Mouse (Mus musculus): ENCODE data around the gene Cyfip1. TPM values are rescaled to one million over a fixed set of nuclear protein-coding genes. Genes with fewer than 3 reads are reported as not detected.

The Cyfip1 gene
- total and polyA plus RNA-seq, 3 experiments = 17.2 to 36.1 (median 33.8) TPM

DNA sequence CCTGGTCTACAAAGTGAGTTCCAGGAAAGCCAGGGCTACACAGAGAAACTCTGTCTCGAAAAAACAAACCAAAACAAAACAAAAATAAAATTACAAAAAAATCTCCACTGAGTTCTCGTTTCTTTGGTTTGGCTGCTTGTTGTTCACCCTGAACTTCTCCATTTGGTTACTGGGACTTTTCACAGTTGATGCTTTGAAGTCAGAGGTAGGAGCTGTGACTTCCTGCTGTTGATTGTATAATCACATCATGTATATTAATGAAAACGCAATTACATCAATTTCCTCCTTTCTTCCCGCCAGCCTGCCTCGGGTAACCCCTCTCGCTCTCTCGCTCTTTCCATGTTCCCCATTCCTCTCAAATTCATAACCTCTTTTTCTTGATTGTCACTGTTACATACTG is 26.7 kb downstream of the Cyfip1 start:
- TF ChIP-seq POLR2A (IDR thresholded peaks at IDR 0.05; ENCODE audit: insufficient read depth, low read depth, low read length) (no peak), CTCF (IDR thresholded peaks at IDR 0.05) (no peak), EP300 (IDR thresholded peaks at IDR 0.05; ENCODE audit: insufficient read depth, low read depth, low read length) (no peak)
- Histone ChIP-seq H3K4me3 (no peak overlapping the region), H3K36me3 (ENCODE audit: control insufficient read depth, insufficient read depth, low read length) (no peaks in the 10 kb centered on the region), H3K27ac (no peak overlapping the region), H3K79me2 (replicated peaks; ENCODE audit: control insufficient read depth, insufficient read depth, low read length) (peaks cover 6% of the 10 kb centered on the region), H3K27me3 (ENCODE audit: control insufficient read depth, insufficient read depth, low read length) (no peaks in the 10 kb centered on the region), H3K4me1 (ENCODE audit: control insufficient read depth, insufficient read depth, low read length) (no peaks in the 10 kb centered on the region; the same call in none of the 2 replicates), H3K9ac (ENCODE audit: low read depth, low read length) (no peak overlapping the region)
- 80% methylated on average over 7 of the region's 7 CpGs for WGBS
- intact Hi-C loops (cut with DNase I) = no loop called here
- no peak for DNase-seq

- no peak overlapping the region for H3K27ac ChIP-seq
- H3K79me2 ChIP-seq (replicated peaks; ENCODE audit: control insufficient read depth, insufficient read depth, low read length) = peaks cover 1% of the 10 kb centered on the region; the same call in 1 of the 2 replicates
- DNase-seq = no peak
- no peaks in the 10 kb centered on the region for H3K27me3 ChIP-seq (ENCODE audit: control insufficient read depth, insufficient read depth, low read length)
- 73% methylated on average over 3 of the region's 3 CpGs for WGBS
- intact Hi-C loops (cut with DNase I) = no loop called here
- no peak overlapping the region for H3K9ac ChIP-seq (ENCODE audit: low read depth, low read length)
- H3K36me3 ChIP-seq (ENCODE audit: control insufficient read depth, insufficient read depth, low read length) = no peaks in the 10 kb centered on the region
- no peaks in the 10 kb centered on the region; the same call in none of the 2 replicates for H3K4me1 ChIP-seq (ENCODE audit: control insufficient read depth, insufficient read depth, low read length)
- no peak overlapping the region for H3K4me3 ChIP-seq
- TF ChIP-seq POLR2A (IDR thresholded peaks at IDR 0.05; ENCODE audit: insufficient read depth, low read depth, low read length) (no peak), EP300 (IDR thresholded peaks at IDR 0.05; ENCODE audit: insufficient read depth, low read depth, low read length) (no peak), CTCF (IDR thresholded peaks at IDR 0.05) (no peak)
These were observed 27.7 kb downstream of the Cyfip1 start for GRCm38 (mm10) chr7:55869220-55869619.

DNA sequence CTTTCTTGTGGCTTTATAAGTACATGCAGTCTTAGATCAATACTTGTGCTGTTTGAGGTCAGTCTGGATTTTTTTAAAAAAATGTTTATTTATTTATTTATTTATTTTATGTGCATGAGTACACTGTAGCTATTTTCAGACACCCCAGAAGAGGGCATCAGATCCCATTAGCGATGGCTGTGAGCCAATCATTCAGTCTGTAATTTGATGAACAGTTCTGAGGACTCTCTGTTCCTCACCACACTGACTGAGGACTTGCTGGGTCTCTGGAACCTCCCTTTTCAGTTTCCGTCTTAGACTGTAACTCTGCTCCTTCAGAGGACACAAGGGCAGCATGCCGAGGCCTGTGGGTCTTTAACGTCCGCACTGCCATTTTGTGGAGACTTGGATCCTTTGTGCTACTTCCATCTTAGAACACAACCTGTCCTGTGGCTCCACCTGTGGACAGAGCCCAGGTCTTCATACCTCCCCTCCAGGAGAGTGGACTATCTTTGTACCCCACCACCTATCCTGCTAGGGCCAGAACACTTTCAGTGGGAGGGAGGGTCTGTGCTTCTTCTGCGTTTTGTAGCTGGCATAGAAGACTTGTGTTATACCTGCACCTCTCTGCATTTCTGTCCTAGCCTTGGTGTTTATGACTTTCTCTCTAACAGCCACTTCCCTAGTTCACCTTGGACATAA is 28.9 kb downstream of the Cyfip1 start:
- no peaks in the 10 kb centered on the region for H3K36me3 ChIP-seq (ENCODE audit: control insufficient read depth, insufficient read depth, low read length)
- H3K9ac ChIP-seq (ENCODE audit: low read depth, low read length) = no peak overlapping the region
- H3K79me2 ChIP-seq (replicated peaks; ENCODE audit: control insufficient read depth, insufficient read depth, low read length) = peaks cover 1% of the 10 kb centered on the region; the same call in 1 of the 2 replicates
- H3K4me1 ChIP-seq (ENCODE audit: control insufficient read depth, insufficient read depth, low read length) = no peaks in the 10 kb centered on the region; the same call in none of the 2 replicates
- no peak overlapping the region for H3K4me3 ChIP-seq
- TF ChIP-seq POLR2A (IDR thresholded peaks at IDR 0.05; ENCODE audit: insufficient read depth, low read depth, low read length) (no peak), CTCF (IDR thresholded peaks at IDR 0.05) (peak; percentile 24; the same call in 1 of the 2 replicates)
- DNase-seq = no peak
- no peak overlapping the region for H3K27ac ChIP-seq
- WGBS = 83% methylated on average over 6 of the region's 6 CpGs
- H3K27me3 ChIP-seq (ENCODE audit: control insufficient read depth, insufficient read depth, low read length) = no peaks in the 10 kb centered on the region
- intact Hi-C loops (cut with DNase I) = no loop called here

DNA sequence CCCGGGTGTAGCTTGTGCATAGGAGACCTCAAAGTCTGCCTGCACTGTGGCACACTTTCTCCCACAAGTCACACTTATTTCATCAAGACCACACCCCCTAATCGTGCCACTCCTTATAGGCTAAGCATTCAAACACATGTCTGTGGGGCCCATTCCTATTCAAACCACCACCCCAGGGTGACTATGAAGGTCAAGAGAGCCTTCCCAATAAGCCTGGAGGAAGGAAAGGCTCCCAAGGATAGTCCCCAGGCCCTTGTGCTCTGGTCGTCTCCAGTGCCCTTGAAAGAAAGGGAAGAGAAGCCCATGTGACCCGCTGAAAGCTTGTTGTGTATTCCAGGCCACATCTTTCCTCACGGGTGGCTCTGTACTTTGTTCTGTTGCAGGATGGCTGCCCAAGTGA is 29.9 kb downstream of the Cyfip1 start:
- no peak for DNase-seq
- Histone ChIP-seq H3K27ac (no peak overlapping the region), H3K79me2 (replicated peaks; ENCODE audit: control insufficient read depth, insufficient read depth, low read length) (peaks cover 1% of the 10 kb centered on the region; the same call in 1 of the 2 replicates), H3K4me3 (no peak overlapping the region), H3K4me1 (ENCODE audit: control insufficient read depth, insufficient read depth, low read length) (no peaks in the 10 kb centered on the region; the same call in none of the 2 replicates), H3K9ac (ENCODE audit: low read depth, low read length) (no peak overlapping the region), H3K36me3 (ENCODE audit: control insufficient read depth, insufficient read depth, low read length) (no peaks in the 10 kb centered on the region; the same call in 1 of the 2 replicates), H3K27me3 (ENCODE audit: control insufficient read depth, insufficient read depth, low read length) (no peaks in the 10 kb centered on the region)
- intact Hi-C loops (cut with DNase I) = no loop called here
- 68% methylated on average over 5 of the region's 5 CpGs for WGBS
- no peak for TF ChIP-seq CTCF (IDR thresholded peaks at IDR 0.05)
- no peak for TF ChIP-seq EP300 (IDR thresholded peaks at IDR 0.05; ENCODE audit: insufficient read depth, low read depth, low read length)
- TF ChIP-seq POLR2A (IDR thresholded peaks at IDR 0.05; ENCODE audit: insufficient read depth, low read depth, low read length) = no peak

DNA sequence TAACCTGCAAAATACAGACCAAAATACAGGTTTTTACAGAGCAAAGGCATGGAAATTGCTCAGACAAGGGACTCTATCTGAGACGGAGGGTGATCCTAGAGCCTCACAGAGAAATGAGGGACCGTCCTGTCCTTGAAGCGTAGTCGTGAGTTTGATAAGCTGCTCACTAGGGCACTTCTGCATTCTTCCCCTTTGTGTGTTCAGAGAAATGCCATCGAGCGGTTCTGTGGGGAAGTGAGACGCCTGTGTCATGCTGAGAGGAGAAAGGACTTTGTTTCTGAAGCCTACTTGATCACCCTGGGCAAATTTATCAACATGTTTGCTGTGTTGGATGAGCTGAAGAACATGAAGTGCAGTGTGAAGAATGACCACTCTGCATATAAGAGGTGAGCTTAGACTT is 33.2 kb downstream of the Cyfip1 start:
- H3K4me1 ChIP-seq (ENCODE audit: control insufficient read depth, insufficient read depth, low read length) = peaks cover 3% of the 10 kb centered on the region
- no peaks in the 10 kb centered on the region for H3K27me3 ChIP-seq (ENCODE audit: control insufficient read depth, insufficient read depth, low read length)
- H3K9ac ChIP-seq (ENCODE audit: low read depth, low read length) = no peak overlapping the region
- DNase-seq = no peak
- H3K36me3 ChIP-seq (ENCODE audit: control insufficient read depth, insufficient read depth, low read length) = peaks cover 9% of the 10 kb centered on the region
- WGBS = 82% methylated on average over 7 of the region's 7 CpGs
- intact Hi-C loops (cut with DNase I) = loop anchor here (5.0 kb wide), 1 partner anchor 32 kb away; the partner anchor contains the start of gene Cyfip1
- H3K79me2 ChIP-seq (replicated peaks; ENCODE audit: control insufficient read depth, insufficient read depth, low read length) = 0 out of 2 replicates have a peak, but pooled peaks cover 1% of the 10 kb centered on the region
- no peak overlapping the region for H3K27ac ChIP-seq
- TF ChIP-seq CTCF (IDR thresholded peaks at IDR 0.05) = no peak
- no peak for TF ChIP-seq EP300 (IDR thresholded peaks at IDR 0.05; ENCODE audit: insufficient read depth, low read depth, low read length)
- no peak for TF ChIP-seq POLR2A (IDR thresholded peaks at IDR 0.05; ENCODE audit: insufficient read depth, low read depth, low read length)
- no peak overlapping the region for H3K4me3 ChIP-seq

GRCm38 (mm10) chr7:55877721-55878120 is 36.2 kb downstream of the Cyfip1 start:
- Histone ChIP-seq H3K4me1 (ENCODE audit: control insufficient read depth, insufficient read depth, low read length) (peaks cover 3% of the 10 kb centered on the region), H3K36me3 (ENCODE audit: control insufficient read depth, insufficient read depth, low read length) (peaks cover 9% of the 10 kb centered on the region), H3K9ac (ENCODE audit: low read depth, low read length) (no peak overlapping the region), H3K4me3 (no peak overlapping the region), H3K27ac (peak overlapping the region; percentile 16; the same call in 1 of the 2 replicates), H3K79me2 (replicated peaks; ENCODE audit: control insufficient read depth, insufficient read depth, low read length) (no peaks in the 10 kb centered on the region), H3K27me3 (ENCODE audit: control insufficient read depth, insufficient read depth, low read length) (no peaks in the 10 kb centered on the region)
- TF ChIP-seq POLR2A (IDR thresholded peaks at IDR 0.05; ENCODE audit: insufficient read depth, low read depth, low read length) (0 out of 2 replicates have a peak, but pooled peaks have one; percentile 15), CTCF (IDR thresholded peaks at IDR 0.05) (no peak), EP300 (IDR thresholded peaks at IDR 0.05; ENCODE audit: insufficient read depth, low read depth, low read length) (0 out of 2 replicates have a peak, but pooled peaks have one; percentile 21)
- intact Hi-C loops (cut with DNase I) = loop anchor here (5.0 kb wide), 1 partner anchor 35 kb away; the partner anchor contains the start of gene Cyfip1
- WGBS = 36% methylated on average over 10 of the region's 10 CpGs
- DNase-seq = peak; percentile 62 to 78

All from heart, adult 2 months (tissue).